Mouse (Mus musculus): ENCODE results near the gene Il2rb. TPM values are rescaled to one million over a fixed set of nuclear protein-coding genes. Genes with fewer than 3 reads are reported as not detected.

The Il2rb gene
- total and polyA plus RNA-seq, 3 experiments = 0.04 TPM; not detected in 2

DNA sequence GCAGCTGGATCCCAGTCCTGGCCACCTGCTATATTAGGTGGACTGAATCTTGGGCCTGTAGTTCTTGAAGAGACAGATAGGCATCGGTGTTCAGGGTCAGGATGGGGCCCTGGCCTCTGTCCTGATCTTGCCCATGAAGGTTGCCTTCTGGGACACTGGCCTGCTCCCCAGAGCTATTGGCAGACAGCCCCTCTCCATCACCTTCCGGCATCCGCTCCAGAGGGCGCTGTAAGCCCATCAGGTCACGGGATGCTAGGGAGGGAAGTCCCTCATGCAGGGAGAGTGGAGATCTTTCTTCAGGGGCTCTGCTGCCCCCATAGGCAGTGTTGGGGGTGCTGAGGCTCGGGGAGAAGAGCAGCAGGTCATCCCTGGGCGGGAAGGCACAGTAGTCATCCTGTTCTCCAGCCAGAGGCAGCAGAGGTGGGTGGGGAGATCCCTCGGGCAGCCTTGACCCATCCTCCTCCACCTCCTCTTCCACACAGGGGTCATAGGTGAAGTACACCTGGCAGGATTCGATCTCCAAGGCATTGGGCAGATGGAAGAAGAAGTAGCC, 13.5 kb downstream of the Il2rb start:
- no peaks in the 10 kb centered on the region for H3K9me3 ChIP-seq (replicated peaks; ENCODE audit: insufficient read depth, low read length)
- H3K4me3 ChIP-seq (ENCODE audit: control insufficient read depth in 1 of 2, insufficient read depth in 1 of 2, low read depth in 2 of 2, low read length in 2 of 2) = no peak overlapping the region
- H3K9ac ChIP-seq (ENCODE audit: control insufficient read depth, low read depth, low read length, poor library complexity, severe bottlenecking) = no peak overlapping the region
- no peaks in the 10 kb centered on the region for H3K36me3 ChIP-seq (ENCODE audit: control insufficient read depth in 1 of 2, insufficient read depth in 2 of 2, low read length in 2 of 2)
- peaks cover 6 to 13% of the 10 kb centered on the region in 2 experiments for H3K27me3 ChIP-seq (ENCODE audit: control insufficient read depth in 1 of 2, insufficient read depth in 2 of 2, low read length in 2 of 2)
- DNase-seq (ENCODE audit: low read depth, low spot score) = no peak
- H3K4me1 ChIP-seq (ENCODE audit: control insufficient read depth in 1 of 2, insufficient read depth in 2 of 2, low read length in 2 of 2) = no peaks in the 10 kb centered on the region
- no peak for TF ChIP-seq POLR2A (IDR thresholded peaks at IDR 0.05; ENCODE audit: control insufficient read depth in 1 of 2, insufficient read depth in 1 of 2, low read depth in 1 of 2, low read length in 2 of 2, poor library complexity in 1 of 2)
- 0 out of 6 replicates have a peak, but pooled peaks of 1 of the 3 experiments have one; percentile 11 for TF ChIP-seq CTCF (IDR thresholded peaks at IDR 0.05 in 2 of 3, conservative IDR thresholded peaks at IDR 0.05 in 1 of 3; ENCODE audit: control insufficient read depth in 1 of 3, insufficient read depth in 1 of 3, low read depth in 2 of 3, low read length in 3 of 3, poor library complexity in 1 of 3, severe bottlenecking in 1 of 3)
- H3K27ac ChIP-seq (ENCODE audit: control insufficient read depth, low read depth, low read length) = no peak overlapping the region
- H3K79me2 ChIP-seq (ENCODE audit: control insufficient read depth, insufficient read depth, low read length, poor library complexity) = no peaks in the 10 kb centered on the region

- Histone ChIP-seq H3K27me3 (ENCODE audit: control insufficient read depth in 1 of 2, insufficient read depth in 2 of 2, low read length in 2 of 2) (peaks cover 4 to 11% of the 10 kb centered on the region in 2 experiments), H3K79me2 (ENCODE audit: control insufficient read depth, insufficient read depth, low read length, poor library complexity) (no peaks in the 10 kb centered on the region), H3K36me3 (ENCODE audit: control insufficient read depth in 1 of 2, insufficient read depth in 2 of 2, low read length in 2 of 2) (no peaks in the 10 kb centered on the region), H3K27ac (ENCODE audit: control insufficient read depth, low read depth, low read length) (no peak overlapping the region), H3K4me3 (ENCODE audit: control insufficient read depth in 1 of 2, insufficient read depth in 1 of 2, low read depth in 2 of 2, low read length in 2 of 2) (no peak overlapping the region), H3K9ac (ENCODE audit: control insufficient read depth, low read depth, low read length, poor library complexity, severe bottlenecking) (no peak overlapping the region), H3K4me1 (ENCODE audit: control insufficient read depth in 1 of 2, insufficient read depth in 2 of 2, low read length in 2 of 2) (no peaks in the 10 kb centered on the region), H3K9me3 (replicated peaks; ENCODE audit: insufficient read depth, low read length) (no peaks in the 10 kb centered on the region)
- TF ChIP-seq EP300 (IDR thresholded peaks at IDR 0.05; ENCODE audit: low read depth in 1 of 2, low read length in 2 of 2) (no peak), BHLHE40 (IDR thresholded peaks at IDR 0.05; ENCODE audit: borderline replicate concordance, low read depth, low read length) (no peak), UBTF (IDR thresholded peaks at IDR 0.05; ENCODE audit: borderline replicate concordance, insufficient read depth, low read depth, low read length) (no peak), CHD2 (IDR thresholded peaks at IDR 0.05; ENCODE audit: low read length) (no peak), RCOR1 (IDR thresholded peaks at IDR 0.05; ENCODE audit: low read depth, low read length) (no peak), MEF2A (IDR thresholded peaks at IDR 0.05; ENCODE audit: extremely low read depth, insufficient replicate concordance, low read depth, low read length, poor library complexity, severe bottlenecking) (no peak), POLR2AphosphoS2 (IDR thresholded peaks at IDR 0.05; ENCODE audit: low read length) (no peak), USF2 (IDR thresholded peaks at IDR 0.05; ENCODE audit: borderline replicate concordance in 1 of 2, insufficient read depth in 1 of 2, low read depth in 1 of 2, low read length in 2 of 2) (no peak), TCF12 (IDR thresholded peaks at IDR 0.05; ENCODE audit: low read depth, low read length) (no peak), CHD1 (IDR thresholded peaks at IDR 0.05; ENCODE audit: low read depth, low read length) (no peak), HCFC1 (IDR thresholded peaks at IDR 0.05; ENCODE audit: low read depth, low read length) (no peak), USF1 (IDR thresholded peaks at IDR 0.05; ENCODE audit: low read depth, low read length) (no peak), ZMIZ1 (IDR thresholded peaks at IDR 0.05; ENCODE audit: low read depth, low read length) (no peak), ZNF384 (IDR thresholded peaks at IDR 0.05; ENCODE audit: low read depth, low read length) (no peak), CTCF (IDR thresholded peaks at IDR 0.05 in 2 of 3, conservative IDR thresholded peaks at IDR 0.05 in 1 of 3; ENCODE audit: control insufficient read depth in 1 of 3, insufficient read depth in 1 of 3, low read depth in 2 of 3, low read length in 3 of 3, poor library complexity in 1 of 3, severe bottlenecking in 1 of 3) (no peak), TBP (IDR thresholded peaks at IDR 0.05; ENCODE audit: low read depth, low read length) (no peak), SIN3A (IDR thresholded peaks at IDR 0.05; ENCODE audit: low read length) (no peak)
- no peak for DNase-seq (ENCODE audit: low read depth, low spot score)
Observed at GRCm38 (mm10) chr15:78480991-78481390, 14.1 kb downstream of the Il2rb start.

Measured in MEL (cell line).